Mouse (Mus musculus): ENCODE data around the gene Zfp873. TPM values are rescaled to one million over a fixed set of nuclear protein-coding genes. Genes with fewer than 3 reads are reported as not detected.

The Zfp873 gene
- 0.51 and 0.57 TPM in 2 replicates for total RNA-seq (2023)

DNA sequence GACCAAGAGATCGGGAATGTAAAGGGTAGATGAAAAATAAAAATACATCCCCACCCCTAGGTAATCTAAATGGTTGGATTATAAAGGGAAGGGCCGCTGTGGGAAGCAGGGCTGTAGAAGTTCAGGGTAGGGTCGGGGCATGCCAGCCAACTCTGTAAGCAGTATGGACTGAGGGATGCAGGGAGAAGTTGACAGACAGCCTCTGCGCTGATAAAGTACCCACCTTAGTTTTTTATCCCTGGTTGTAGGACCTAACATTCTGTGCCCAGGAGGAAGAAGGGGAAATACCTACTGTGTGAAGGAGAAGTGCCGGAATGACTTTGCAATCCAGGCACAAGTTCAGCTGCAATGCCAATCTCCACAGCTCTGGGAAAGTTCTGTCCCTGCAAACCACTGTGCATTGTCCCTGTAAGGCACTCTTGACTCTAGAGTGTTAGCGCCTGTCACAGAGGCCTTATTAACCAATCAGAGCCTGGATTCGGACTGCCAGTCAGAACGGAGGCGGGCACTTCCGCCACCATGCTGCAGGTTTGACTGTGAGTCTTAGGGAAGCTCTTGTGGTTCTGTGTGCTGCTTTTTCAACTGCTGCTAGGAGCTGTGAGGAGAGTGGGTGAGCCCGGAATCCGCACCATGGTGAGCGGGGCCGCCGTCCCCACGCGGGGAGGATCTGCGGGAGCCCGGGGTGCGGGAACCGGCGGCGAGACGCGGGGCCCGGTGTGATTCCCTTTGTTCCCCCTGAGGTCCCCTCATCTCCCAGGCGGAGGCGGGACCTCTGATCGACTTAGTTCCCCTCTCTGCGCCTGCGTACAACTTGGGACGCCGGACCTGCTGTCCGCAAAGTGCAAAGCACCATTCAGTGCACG lies at the start of gene Zfp873:
Gene Zfp873, plus strand, starts transcription at position 527 of the 863 bp plus-strand sequence.

DNA sequence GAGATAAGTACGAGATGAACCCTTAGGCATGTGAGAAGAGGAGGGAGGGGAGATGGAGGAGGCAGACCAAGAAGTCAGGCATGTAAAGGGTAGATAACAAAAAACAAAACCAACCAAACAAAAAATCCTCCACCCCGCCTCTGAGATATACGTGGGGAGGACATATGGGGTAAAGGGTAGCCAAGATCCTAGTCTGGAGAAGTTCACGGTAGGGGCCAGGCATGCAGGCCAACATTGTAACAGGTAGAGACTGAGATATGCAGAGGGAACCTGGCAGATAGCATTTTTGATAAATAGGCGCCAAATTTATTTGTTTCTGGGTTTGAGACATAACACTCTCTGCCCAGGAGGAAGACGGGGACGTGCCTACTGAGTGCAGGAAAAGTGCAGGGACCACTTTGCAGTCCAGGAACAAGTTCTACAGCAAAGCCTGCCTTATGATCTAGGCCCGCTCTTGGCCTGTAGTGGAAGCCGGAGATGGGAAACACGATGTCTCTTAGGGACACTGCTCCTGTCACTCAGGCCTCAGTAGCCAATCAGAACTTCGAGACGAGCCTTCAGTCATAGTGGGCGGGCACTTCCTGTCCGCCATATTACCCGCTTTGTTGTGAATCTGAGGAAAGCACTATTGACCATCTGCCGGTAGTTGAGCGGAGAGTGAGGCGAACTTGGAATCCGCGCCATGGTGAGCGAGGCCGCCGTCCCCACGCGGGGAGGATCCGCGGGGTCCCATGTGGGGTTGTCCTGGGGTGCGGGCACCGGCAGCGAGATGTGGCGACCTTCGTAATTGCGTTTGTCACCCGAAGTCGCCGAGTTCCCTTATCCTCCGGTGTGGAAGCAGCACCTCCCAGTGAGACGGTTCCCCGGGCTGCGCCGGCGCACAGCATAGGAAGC lies 35.1 kb downstream of the Zfp873 start, which contains the start of gene BC024063:
Gene BC024063, plus strand, starts transcription at position 626 of the 894 bp plus-strand sequence.

Other genes with a start within 250 kb of the Zfp873 start
- gene Gm4767, start 235.9 kb upstream of the Zfp873 start, total RNA-seq (2023), result 0.38 and 0.39 TPM in 2 replicates
- gene Gm32687, start 184.2 kb upstream of the Zfp873 start, total RNA-seq (2023), result 1.3 TPM in 1 of 2 replicates, not detected in the other
- 0.28 and 0.32 TPM in 2 replicates for gene Zfp781, start 117.6 kb upstream of the Zfp873 start, total RNA-seq (2023)
- gene BC024063, start 35.2 kb downstream of the Zfp873 start, total RNA-seq (2023), result 2.2 TPM in 2 replicates
- gene AU041133, start 79.9 kb downstream of the Zfp873 start, total RNA-seq (2023), result 0.41 and 0.60 TPM in 2 replicates
- gene Zfp938, start 193.2 kb downstream of the Zfp873 start, total RNA-seq (2023), result 0.35 and 0.88 TPM in 2 replicates

All from neutrophil, adult 65 days (primary cell).